Mouse (Mus musculus) embryonic stem cell, embryonic (primary cell): ENCODE measurements around the gene Rcl1.

Experiments used
- CTCF ChIA-PET, 4 experiments: fragments of 300-600 bp in 2 of 4; fragments of 350-600 bp in 2 of 4; sonication (Branson Sonifier 250); formaldehyde crosslinking; loops; one replicate each; lab custom pipeline; 2022; ENCODE audit warnings: inconsistent platforms in 2 of 4; lab: Charles Lee
- POLR2A ChIA-PET, 4 experiments: fragments of 300-600 bp in 2 of 4; fragments of 350-600 bp in 2 of 4; sonication (Branson Sonifier 250); formaldehyde crosslinking; loops; one replicate each; lab custom pipeline; 2022; ENCODE audit warnings: antibody characterized with exemption in 4 of 4, inconsistent platforms in 1 of 4; lab: Charles Lee

The Rcl1 gene

GRCm38 (mm10) chr19:29157678-29158466 lies 56.7 kb downstream of the Rcl1 start:
- CTCF ChIA-PET: no interaction called here
- POLR2A ChIA-PET: interaction anchor here in 1 of 4 experiments (0.8 kb wide), 1 partner anchor 23 kb away, joined by 3 read pairs; no protein-coding TSS in a partner anchor

- ChIA-PET CTCF (no interaction called here), POLR2A (interaction anchor here in 1 of 4 experiments (0.8 kb wide), 1 partner anchor 24 kb away, joined by 3 read pairs; no protein-coding TSS in a partner anchor)
Observed at GRCm38 (mm10) chr19:29158486-29158885, 57.3 kb downstream of the Rcl1 start.

GRCm38 (mm10) chr19:29163817-29164527 lies 62.8 kb downstream of the Rcl1 start:
- POLR2A ChIA-PET: no interaction called here
- CTCF ChIA-PET: interaction anchor here in 1 of 4 experiments (0.5 kb wide), 1 partner anchor 56 kb away, joined by 3 read pairs; no protein-coding TSS in a partner anchor

- POLR2A ChIA-PET: no interaction called here
Observed at GRCm38 (mm10) chr19:29164528-29165166, 63.5 kb downstream of the Rcl1 start.

GRCm38 (mm10) chr19:29167938-29168337 lies 66.8 kb downstream of the Rcl1 start:
- ChIA-PET CTCF (no interaction called here), POLR2A (no interaction called here)

More at GRCm38 (mm10) chr19:29164528-29165166, 63.5 kb downstream of the Rcl1 start:
- CTCF ChIA-PET: no interaction called here

GRCm38 (mm10) chr19:29180336-29180735 lies 79.2 kb downstream of the Rcl1 start:
- ChIA-PET POLR2A (no interaction called here), CTCF (no interaction called here)

GRCm38 (mm10) chr19:29182166-29182565 lies 81.0 kb downstream of the Rcl1 start:
- ChIA-PET POLR2A (no interaction called here), CTCF (no interaction called here)

GRCm38 (mm10) chr19:29185122-29185521 lies 83.9 kb downstream of the Rcl1 start:
- CTCF ChIA-PET: interaction anchor here in 2 of 4 experiments (0.5 to 1.5 kb wide), 3 partner anchors 19 to 171 kb away, joined by 3 to 4 read pairs (median 4); no protein-coding TSS in a partner anchor
- POLR2A ChIA-PET: interaction anchor here in 3 of 4 experiments (0.5 to 1.7 kb wide), 7 partner anchors 13 to 213 kb away, joined by 3 to 5 read pairs (median 4); no protein-coding TSS in a partner anchor

GRCm38 (mm10) chr19:29185552-29186232 lies 84.5 kb downstream of the Rcl1 start:
- POLR2A ChIA-PET: interaction anchor here in 3 of 4 experiments (0.7 to 1.7 kb wide), 6 partner anchors 14 to 175 kb away, joined by 3 to 5 read pairs (median 4); no protein-coding TSS in a partner anchor
- CTCF ChIA-PET: interaction anchor here in 1 of 4 experiments (1.5 kb wide), 1 partner anchor 122 kb away, joined by 3 read pairs; no protein-coding TSS in a partner anchor

- CTCF ChIA-PET: no interaction called here
- POLR2A ChIA-PET: no interaction called here
Observed at GRCm38 (mm10) chr19:29188879-29189278, 87.7 kb downstream of the Rcl1 start.
